Mouse (Mus musculus) lung, adult 2 months (tissue): ENCODE data around the gene Ddrgk1.

ENCODE experiments used
- CTCF ChIP-seq: fragments of 200-500 bp; IDR thresholded peaks from 2 replicates; pipeline ENCODE4 v1.5.1; 2011; ENCODE audit warnings: mild to moderate bottlenecking, low read length, control low read depth; ENCODE audit not compliant: insufficient read depth
- POLR2A ChIP-seq: fragments of 200-500 bp; IDR thresholded peaks from 2 replicates; pipeline ENCODE4 v1.6.1; 2011; ENCODE audit warnings: low read depth, mild to moderate bottlenecking, control low read depth, low read length, borderline replicate concordance; ENCODE audit errors: extremely low read depth

DNA sequence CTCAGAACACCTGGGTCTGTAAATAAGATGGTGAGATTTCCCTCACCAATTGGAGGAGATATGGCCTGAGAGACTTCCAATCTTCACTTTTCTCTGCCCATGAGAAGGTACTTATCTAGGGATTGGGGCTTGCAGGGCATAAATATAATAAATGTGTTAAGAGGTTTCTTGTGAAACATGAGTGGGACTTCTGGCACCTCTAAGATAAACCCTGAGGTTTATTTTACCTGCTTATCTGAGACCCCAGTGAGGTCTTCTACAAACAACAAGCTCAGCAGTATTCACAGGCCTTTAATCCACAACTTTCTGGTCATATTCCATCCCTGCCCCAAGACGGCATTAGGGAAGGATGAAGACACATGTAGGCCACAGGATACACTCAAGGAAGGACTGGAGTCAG lies 10.7 kb downstream of the Ddrgk1 start:
- TF ChIP-seq CTCF (no peak), POLR2A (no peak)
